Comparison of ENCODE assay signal across 22 mouse cellular contexts in genomic region chr3:52350636-52351035, GRCm38 (mm10).
"Had no signal": no experiment of that assay in that cellular context is flagged by ENCODE, and none has a peak within 500 bp of the region (broad histone marks: within the 10 kb centered on the region; RNA-seq: fewer than 3 reads in every experiment).

No protein-coding gene starts in this region.

- H3K4me1 ChIP-seq: hindbrain, embryonic 15.5 days; limb, embryonic 15.5 days; liver, embryonic 12.5 days had no signal

- H3K36me3 ChIP-seq: hindbrain, embryonic 13.5 days; hindbrain, embryonic 15.5 days had no signal

- H3K4me3 ChIP-seq: hindbrain, embryonic 13.5 days; hindbrain, embryonic 15.5 days; kidney, embryonic 15.5 days; limb, embryonic 13.5 days; limb, embryonic 15.5 days; liver, embryonic 12.5 days had no signal

- H3K27ac ChIP-seq: hindbrain, embryonic 13.5 days; hindbrain, embryonic 15.5 days; hindbrain, postnatal 0 days; kidney, embryonic 15.5 days; kidney, postnatal 0 days; limb, embryonic 13.5 days; limb, embryonic 15.5 days; liver, embryonic 12.5 days had no signal

- H3K9me3 ChIP-seq: hindbrain, embryonic 13.5 days; hindbrain, embryonic 15.5 days; kidney, embryonic 15.5 days; limb, embryonic 13.5 days; limb, embryonic 15.5 days; liver, embryonic 12.5 days had no signal

- DNase-seq: forebrain, postnatal 0 days; gastrocnemius, postnatal 14 days; gastrocnemius, postnatal 36 days; heart, adult 18-20 months; heart, postnatal 14 days; heart, postnatal 36 days; kidney, adult 11 months; kidney, adult 2 months; kidney, adult 9 months; kidney, postnatal 14 days; kidney, postnatal 36 days; left cerebral cortex, postnatal 4 days had no signal

- H3K9ac ChIP-seq: forebrain, postnatal 0 days; hindbrain, embryonic 13.5 days; hindbrain, embryonic 15.5 days; kidney, embryonic 15.5 days; limb, embryonic 13.5 days; limb, embryonic 15.5 days; liver, embryonic 12.5 days had no signal

- H3K4me2 ChIP-seq: heart, embryonic 11.5 days; hindbrain, embryonic 13.5 days; hindbrain, embryonic 15.5 days; kidney, embryonic 15.5 days; limb, embryonic 13.5 days; limb, embryonic 15.5 days; liver, embryonic 12.5 days had no signal

- H3K27me3 ChIP-seq: hindbrain, embryonic 13.5 days; hindbrain, embryonic 15.5 days; kidney, embryonic 15.5 days; limb, embryonic 13.5 days; limb, embryonic 15.5 days; liver, embryonic 12.5 days had no signal

- ATAC-seq: forebrain, postnatal 0 days; hindbrain, postnatal 0 days; intestine, embryonic 16.5 days; liver, embryonic 12.5 days had no signal
